Mouse (Mus musculus) lung, embryonic 14.5 days (tissue): ENCODE results near the gene Cacna2d1. TPM values are rescaled to one million over a fixed set of nuclear protein-coding genes. Genes with fewer than 3 reads are reported as not detected.
A peak's percentile ranks its signal among the peaks of the same experiment; 100 is the strongest.

Experiments used
- ATAC-seq: fragments of 200-750 bp; cut with Nextera tagmentation; 2 replicates; pipeline ENCODE4 v1.8.0; 2017; ENCODE audit warnings: mild to moderate bottlenecking, moderate TSS enrichment, moderate library complexity; ENCODE audit not compliant: insufficient read depth
- DNase-seq: peaks from one replicate; pipeline ENCODE4 v3.0.0-alpha.2; 2015
- H3K27ac ChIP-seq: fragments of 300-500 bp; sonication (generic); 2 replicates; pipeline ENCODE4 v1.5.1; 2014; ENCODE audit warnings: low read depth, mild to moderate bottlenecking, moderate library complexity
- H3K27me3 ChIP-seq: fragments of 300-500 bp; sonication (generic); 2 replicates; pipeline ENCODE4 v1.6.1; 2014; ENCODE audit warnings: low read length, control low read depth; ENCODE audit not compliant: insufficient read depth
- H3K36me3 ChIP-seq: fragments of 300-500 bp; sonication (generic); 2 replicates; pipeline ENCODE4 v1.6.1; 2014; ENCODE audit warnings: control low read depth; ENCODE audit not compliant: insufficient read depth
- H3K4me1 ChIP-seq: fragments of 300-500 bp; sonication (generic); 2 replicates; pipeline ENCODE4 v1.6.1; 2014; ENCODE audit warnings: antibody characterized with exemption, control low read depth; ENCODE audit not compliant: insufficient read depth
- H3K4me2 ChIP-seq: fragments of 300-500 bp; sonication (generic); 2 replicates; pipeline ENCODE4 v1.6.1; 2014; ENCODE audit warnings: mild to moderate bottlenecking
- H3K4me3 ChIP-seq: fragments of 300-500 bp; sonication (generic); 2 replicates; pipeline ENCODE4 v1.5.1; 2014; ENCODE audit warnings: low read depth, low read length
- H3K9ac ChIP-seq: fragments of 300-500 bp; sonication (generic); 2 replicates; pipeline ENCODE4 v1.6.1; 2014
- H3K9me3 ChIP-seq: fragments of 300-500 bp; sonication (generic); 2 replicates; pipeline ENCODE4 v1.6.1; 2016; ENCODE audit warnings: low read depth, low read length, control low read depth
- CTCF ChIP-seq: IDR thresholded peaks from 2 replicates; pipeline ENCODE4 v1.5.1; 2016; ENCODE audit warnings: antibody characterized with exemption, low read depth
- WGBS: fragments of 180-500 bp; shearing (Covaris S2); extraction: QIAGEN DNeasy Blood & Tissue Kit; methylation state at CpG from one replicate; pipeline ENCODE4 v1.1.7; 2014; 5-methylcytosine and 5-hydroxymethylcytosine counted together
- polyA plus RNA-seq: library from polyadenylated mRNA; unstranded; fragments of >200 nt; fragmentation: Nextera tagmentation; extraction: Ambion mirVana; gene quantifications from 2 replicates; pipeline ENCODE4 v1.2.1, GENCODE M21; 2014

The Cacna2d1 gene
- polyA plus RNA-seq, 1 experiment from 2014 or later, result 15.6 TPM

DNA sequence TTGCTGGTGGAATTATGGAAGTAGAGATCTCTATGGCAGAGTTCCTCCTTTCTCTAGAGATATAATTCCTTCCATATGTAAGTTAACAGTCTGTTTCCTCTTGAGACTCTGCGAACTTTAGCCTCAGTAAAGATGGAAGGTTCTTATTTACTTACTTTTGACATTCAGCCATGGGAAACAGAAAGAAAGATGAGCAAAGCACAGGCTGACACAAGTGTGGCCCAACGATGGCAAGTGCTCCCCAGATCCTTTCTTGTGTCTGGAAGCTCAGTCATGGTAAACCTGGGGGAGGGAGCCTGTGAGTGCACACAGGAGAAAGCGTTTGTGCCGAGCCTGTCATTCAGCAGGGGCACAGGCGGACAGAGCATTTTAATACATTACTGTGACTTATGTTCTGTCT is 48.9 kb downstream of the Cacna2d1 start:
- H3K4me1 ChIP-seq, result no peaks in the 10 kb centered on the region
- no peaks in the 10 kb centered on the region for H3K36me3 ChIP-seq
- H3K27ac ChIP-seq, result no peak overlapping the region
- no peaks in the 10 kb centered on the region for H3K27me3 ChIP-seq
- DNase-seq (no peak), ATAC-seq (no peak)
- H3K9ac ChIP-seq, result no peak overlapping the region
- WGBS, result 33% methylated on average over 5 of the region's 5 CpGs
- no peak overlapping the region for H3K4me3 ChIP-seq
- no peak for TF ChIP-seq CTCF
- no peak overlapping the region for H3K4me2 ChIP-seq
- H3K9me3 ChIP-seq, result no peaks in the 10 kb centered on the region

DNA sequence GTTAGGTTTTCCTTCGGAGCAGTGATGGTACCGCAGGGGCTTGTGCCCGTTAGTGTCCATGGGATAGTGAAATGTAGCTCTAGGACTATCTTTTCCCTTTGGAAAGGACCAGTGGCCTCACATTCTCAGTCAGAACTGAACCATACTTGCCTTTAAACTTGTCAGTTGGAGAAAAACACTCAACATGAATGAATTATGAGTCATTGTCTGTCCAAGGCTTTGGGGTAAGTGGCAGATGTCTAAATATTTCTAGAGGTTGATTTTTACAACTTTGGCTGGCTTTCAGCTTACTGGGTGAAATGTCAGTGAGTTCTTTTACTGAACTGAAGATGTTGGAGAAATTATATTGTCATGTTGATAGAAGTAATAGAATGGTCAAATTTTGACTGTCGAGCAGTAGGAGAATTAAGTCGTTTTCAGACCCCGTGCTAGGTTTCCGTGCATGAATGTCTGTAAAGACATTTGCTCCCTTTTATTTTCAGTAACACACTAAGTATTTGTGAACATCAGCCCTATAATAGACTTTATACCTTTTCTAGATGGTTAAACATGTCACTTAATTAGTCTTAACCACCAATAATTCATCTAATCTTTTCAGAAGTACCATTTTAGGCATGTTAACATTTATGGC is 50.9 kb downstream of the Cacna2d1 start:
- no peak for TF ChIP-seq CTCF
- Histone ChIP-seq H3K9me3 (no peaks in the 10 kb centered on the region), H3K27ac (no peak overlapping the region), H3K36me3 (no peaks in the 10 kb centered on the region), H3K27me3 (no peaks in the 10 kb centered on the region), H3K4me1 (no peaks in the 10 kb centered on the region), H3K4me3 (no peak overlapping the region), H3K4me2 (no peak overlapping the region), H3K9ac (no peak overlapping the region)
- DNase-seq, result no peak
- no peak for ATAC-seq
- 83% methylated on average over 7 of the region's 7 CpGs for WGBS

DNA sequence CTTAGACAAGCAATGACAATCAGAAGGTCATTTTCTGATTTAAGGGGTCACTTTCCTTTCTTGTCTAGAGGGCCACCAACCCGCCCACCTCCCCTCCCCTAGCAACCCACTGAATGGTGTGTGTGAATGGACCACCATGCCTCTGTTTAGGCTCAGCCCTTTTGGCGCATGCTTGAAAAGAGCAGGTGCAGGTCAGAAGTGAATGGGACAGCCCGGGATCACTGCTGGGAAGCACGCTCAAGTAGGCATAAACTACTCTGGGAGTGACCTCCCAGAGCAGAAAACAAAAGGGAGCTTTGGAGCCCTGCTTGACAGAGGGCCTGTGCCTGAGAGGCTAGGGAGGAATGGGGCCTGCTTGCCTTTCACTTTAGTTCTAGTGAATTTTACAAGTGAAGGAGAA is 51.4 kb downstream of the Cacna2d1 start:
- Histone ChIP-seq H3K36me3 (no peaks in the 10 kb centered on the region), H3K27me3 (no peaks in the 10 kb centered on the region), H3K4me1 (no peaks in the 10 kb centered on the region), H3K9me3 (no peaks in the 10 kb centered on the region), H3K9ac (no peak overlapping the region), H3K4me3 (no peak overlapping the region), H3K4me2 (no peak overlapping the region), H3K27ac (no peak overlapping the region)
- DNase-seq (no peak), ATAC-seq (0 out of 2 replicates have a peak, but pooled peaks have one; percentile 24)
- TF ChIP-seq CTCF, result no peak
- WGBS, result 52% methylated on average over 4 of the region's 4 CpGs

DNA sequence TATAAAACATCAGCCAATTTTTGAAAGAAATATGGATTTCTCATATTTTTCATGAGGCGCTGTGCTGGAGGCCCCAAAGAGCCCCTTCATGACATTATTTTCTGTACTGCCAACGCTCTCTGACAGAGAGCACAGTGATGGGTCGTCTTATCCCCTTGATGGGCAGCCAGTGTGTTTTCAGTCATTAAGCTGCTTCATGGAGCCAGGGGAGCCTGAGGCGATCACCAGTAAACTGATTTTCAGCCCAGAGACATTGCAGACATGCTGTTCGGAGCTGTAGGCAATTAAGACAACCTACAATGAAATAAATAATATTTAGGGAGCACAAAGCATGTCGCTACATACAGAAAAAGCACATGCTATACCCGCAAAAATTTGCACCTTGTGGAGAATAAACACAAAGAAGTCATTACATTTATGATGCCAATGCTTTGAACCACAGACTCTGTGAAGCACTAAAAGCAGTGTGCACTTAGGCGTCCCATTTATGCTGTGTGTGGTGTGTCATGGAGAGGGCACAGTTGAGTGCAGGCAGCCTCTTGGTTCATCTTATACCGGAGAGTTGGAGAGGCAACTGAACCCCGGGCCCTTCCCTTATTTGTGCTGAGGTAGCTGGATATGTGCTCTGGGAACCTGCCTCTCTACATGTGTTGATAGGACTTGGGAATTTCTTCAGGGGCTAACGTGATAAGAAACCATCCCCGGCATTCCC is 57.1 kb downstream of the Cacna2d1 start:
- H3K4me3 ChIP-seq, result no peak overlapping the region
- ATAC-seq (no peak), DNase-seq (no peak)
- H3K9me3 ChIP-seq, result no peaks in the 10 kb centered on the region
- H3K27me3 ChIP-seq, result no peaks in the 10 kb centered on the region
- WGBS, result 67% methylated on average over 12 of the region's 12 CpGs
- TF ChIP-seq CTCF, result no peak
- no peak overlapping the region for H3K9ac ChIP-seq
- H3K36me3 ChIP-seq, result no peaks in the 10 kb centered on the region
- H3K4me2 ChIP-seq, result no peak overlapping the region
- H3K4me1 ChIP-seq, result no peaks in the 10 kb centered on the region
- no peak overlapping the region for H3K27ac ChIP-seq

DNA sequence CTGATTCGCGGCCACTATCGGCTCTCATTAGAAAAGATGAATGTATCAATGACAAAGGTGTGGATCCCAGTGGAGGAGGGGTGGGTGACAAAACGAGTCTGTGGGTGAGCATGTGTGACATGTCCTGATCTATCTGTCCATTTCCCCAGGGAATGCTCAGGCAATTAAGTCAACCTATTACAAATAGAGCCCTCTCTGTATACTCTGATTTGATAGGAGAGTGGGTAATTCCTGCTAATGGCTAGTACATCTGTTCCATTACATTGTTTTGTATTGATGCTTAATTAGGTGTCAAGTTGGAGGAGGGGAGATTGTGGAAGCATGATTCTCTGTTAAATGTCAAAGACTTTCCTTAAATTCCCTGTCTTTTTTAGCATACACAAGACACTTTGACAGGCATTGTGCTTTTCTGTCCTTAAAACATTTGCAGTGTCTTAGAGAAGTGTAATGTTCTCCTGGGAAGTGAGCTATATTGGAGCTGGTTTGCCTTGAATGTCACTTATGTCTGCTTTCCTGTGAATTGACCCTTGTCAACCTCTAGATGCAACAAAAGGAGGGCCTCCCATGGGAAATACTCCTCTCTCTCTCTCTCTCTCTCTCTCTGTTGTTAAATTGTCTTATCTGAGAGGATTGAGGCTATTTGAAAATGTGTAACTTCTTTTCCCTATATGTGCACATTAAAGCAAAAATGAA is 58.9 kb downstream of the Cacna2d1 start:
- H3K4me3 ChIP-seq, result no peak overlapping the region
- WGBS, result 60% methylated on average over 4 of the region's 4 CpGs
- no peaks in the 10 kb centered on the region for H3K4me1 ChIP-seq
- no peak for TF ChIP-seq CTCF
- H3K4me2 ChIP-seq, result no peak overlapping the region
- no peaks in the 10 kb centered on the region for H3K9me3 ChIP-seq
- no peak overlapping the region for H3K9ac ChIP-seq
- no peak overlapping the region for H3K27ac ChIP-seq
- H3K36me3 ChIP-seq, result no peaks in the 10 kb centered on the region
- ATAC-seq (no peak), DNase-seq (no peak)
- no peaks in the 10 kb centered on the region for H3K27me3 ChIP-seq

DNA sequence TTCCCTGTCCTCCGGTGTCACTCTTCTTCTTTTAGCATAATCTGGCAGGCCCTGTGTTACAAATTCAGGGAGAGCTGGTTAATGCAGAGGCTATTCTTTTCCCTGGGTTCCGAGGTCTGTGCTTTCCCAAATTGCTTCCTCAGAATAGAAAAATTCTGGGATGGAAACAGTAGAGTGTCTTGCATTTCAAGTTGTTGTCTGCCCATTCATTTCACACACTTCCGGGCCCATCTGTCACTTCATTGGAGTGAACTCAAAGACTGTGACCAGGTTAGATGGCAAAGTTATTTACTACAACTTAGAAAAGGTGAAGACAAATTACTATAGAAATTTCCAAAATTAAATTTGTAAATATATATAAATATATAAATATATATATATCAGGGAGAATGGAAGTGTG is 62.7 kb downstream of the Cacna2d1 start:
- Histone ChIP-seq H3K4me1 (no peaks in the 10 kb centered on the region), H3K4me2 (no peak overlapping the region), H3K4me3 (no peak overlapping the region), H3K27me3 (no peaks in the 10 kb centered on the region), H3K9me3 (no peaks in the 10 kb centered on the region), H3K9ac (no peak overlapping the region), H3K36me3 (no peaks in the 10 kb centered on the region), H3K27ac (no peak overlapping the region)
- no peak for DNase-seq
- ATAC-seq, result no peak
- no peak for TF ChIP-seq CTCF
- WGBS, result 84% methylated on average over 3 of the region's 3 CpGs

DNA sequence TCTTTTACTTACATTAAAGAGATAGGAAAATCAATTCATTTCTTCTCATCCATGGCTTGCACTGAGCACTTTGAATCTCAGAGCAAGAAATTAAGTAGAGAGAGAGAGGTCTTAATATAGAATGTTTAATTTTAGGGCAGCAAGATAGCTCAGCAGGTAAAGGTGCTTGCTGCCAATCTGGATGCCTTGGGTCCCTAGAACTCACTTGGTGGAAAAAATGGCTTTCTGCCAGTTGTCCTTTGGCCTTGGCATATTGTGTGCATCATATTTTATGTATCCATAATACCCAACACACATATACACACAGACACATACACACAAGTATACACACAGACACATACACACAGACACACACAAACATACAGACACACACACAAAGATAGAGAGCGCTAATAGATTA is 63.3 kb downstream of the Cacna2d1 start:
- H3K9me3 ChIP-seq, result no peaks in the 10 kb centered on the region
- no peak overlapping the region for H3K4me3 ChIP-seq
- DNase-seq, result no peak
- no peak for ATAC-seq
- no peaks in the 10 kb centered on the region for H3K27me3 ChIP-seq
- H3K4me2 ChIP-seq, result no peak overlapping the region
- no peak overlapping the region for H3K9ac ChIP-seq
- WGBS, result 90% methylated on average over 1 of the region's 1 CpGs
- no peak for TF ChIP-seq CTCF
- H3K36me3 ChIP-seq, result no peaks in the 10 kb centered on the region
- H3K4me1 ChIP-seq, result 0 out of 2 replicates have a peak, but pooled peaks cover 2% of the 10 kb centered on the region
- H3K27ac ChIP-seq, result no peak overlapping the region
